Mouse (Mus musculus): ENCODE results near the gene Lmod3.

Lmod3 gene

GRCm38 (mm10) chr6:97252711-97253221 is at the start of gene Lmod3:
Gene Lmod3, minus strand, starts transcription at chr6:97252759.
- no peak for DNase-seq

- DNase-seq, result no peak
These were observed 49.7 kb upstream of the Lmod3 start for GRCm38 (mm10) chr6:97302303-97302702.

- DNase-seq, result peak; percentile 40
These were observed 48.1 kb upstream of the Lmod3 start for GRCm38 (mm10) chr6:97300659-97301058.

- no peak for DNase-seq
These were observed 47.6 kb upstream of the Lmod3 start for GRCm38 (mm10) chr6:97300180-97300579.

GRCm38 (mm10) chr6:97297151-97297550 is 44.6 kb upstream of the Lmod3 start:
- no peak for DNase-seq

- DNase-seq, result no peak
These were observed 43.4 kb upstream of the Lmod3 start for GRCm38 (mm10) chr6:97295866-97296527.

- DNase-seq, result no peak
These were observed 42.9 kb upstream of the Lmod3 start for GRCm38 (mm10) chr6:97295416-97295815.

- DNase-seq, result peak; percentile 67
These were observed 41.4 kb upstream of the Lmod3 start for GRCm38 (mm10) chr6:97293667-97294569.

GRCm38 (mm10) chr6:97292894-97293293 is 40.3 kb upstream of the Lmod3 start:
- no peak for DNase-seq

- no peak for DNase-seq
These were observed 39.5 kb upstream of the Lmod3 start for GRCm38 (mm10) chr6:97292096-97292495.

- no peak for DNase-seq
These were observed 38.8 kb upstream of the Lmod3 start for GRCm38 (mm10) chr6:97291159-97291908.

- DNase-seq, result no peak
These were observed 38.1 kb upstream of the Lmod3 start for GRCm38 (mm10) chr6:97290687-97291086.

- DNase-seq, result no peak
These were observed 37.3 kb upstream of the Lmod3 start for GRCm38 (mm10) chr6:97289838-97290237.

- DNase-seq, result no peak
These were observed 36.8 kb upstream of the Lmod3 start for GRCm38 (mm10) chr6:97289316-97289820.

GRCm38 (mm10) chr6:97288047-97288855 is 35.7 kb upstream of the Lmod3 start:
- DNase-seq, result no peak

- no peak for DNase-seq
These were observed 33.8 kb upstream of the Lmod3 start for GRCm38 (mm10) chr6:97286332-97286731.

- DNase-seq, result no peak
These were observed 31.1 kb upstream of the Lmod3 start for GRCm38 (mm10) chr6:97283676-97284075.

GRCm38 (mm10) chr6:97278878-97279277 is 26.3 kb upstream of the Lmod3 start:
- DNase-seq, result no peak

- DNase-seq, result peak; percentile 81
These were observed 25.6 kb upstream of the Lmod3 start for GRCm38 (mm10) chr6:97278014-97278787.

- peak; percentile 28 for DNase-seq
These were observed 24.4 kb upstream of the Lmod3 start for GRCm38 (mm10) chr6:97276890-97277497.

GRCm38 (mm10) chr6:97276366-97276765 is 23.8 kb upstream of the Lmod3 start:
- DNase-seq, result no peak
